Mouse (Mus musculus): ENCODE measurements around the gene Srgn.
"Not testable (repeated sequence)": the region's sequence is repeated elsewhere in the genome, so short reads cannot be mapped to it uniquely, and the experiment has no call there.

The Srgn gene

GRCm38 (mm10) chr10:62481108-62481852, 46.0 kb downstream of the Srgn start:
- no peak for DNase-seq

DNA sequence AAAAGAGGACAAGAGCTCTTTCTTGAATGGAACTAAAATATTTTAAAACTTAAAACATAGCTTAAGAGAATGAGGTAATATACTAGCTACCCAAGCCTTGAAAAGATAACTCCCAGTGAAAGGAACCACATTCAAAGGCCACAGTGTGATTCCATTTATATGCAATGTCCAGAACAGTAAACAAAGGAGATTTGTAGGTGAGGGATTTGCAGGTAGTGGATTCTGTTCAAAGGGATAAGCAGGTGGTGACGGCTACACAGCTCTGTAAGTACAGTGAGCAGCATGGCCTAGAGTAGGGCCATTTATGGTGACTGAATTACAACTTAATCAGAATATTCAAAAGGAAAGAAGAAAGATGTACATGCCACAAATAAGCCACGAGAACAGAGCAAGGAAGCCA, 50.3 kb downstream of the Srgn start:
- DNase-seq, result no peak

DNA sequence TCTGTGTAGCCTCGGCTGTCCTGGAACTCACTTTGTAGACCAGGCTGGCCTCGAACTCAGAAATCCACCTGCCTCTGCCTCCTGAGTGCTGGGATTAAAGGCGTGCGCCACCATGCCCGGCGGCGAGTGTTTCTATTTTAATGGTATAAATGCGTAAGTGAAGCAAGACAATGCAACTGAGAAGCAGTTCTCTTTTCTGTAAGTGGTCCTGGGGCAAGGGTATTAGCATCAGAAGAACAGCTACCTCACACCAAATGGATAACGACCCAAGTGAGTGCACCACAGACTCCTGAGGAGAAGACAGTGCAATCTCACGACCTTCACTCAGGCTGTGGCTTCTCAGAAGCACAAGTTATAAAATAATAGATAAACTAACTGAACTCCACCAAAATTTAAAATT, 52.3 kb downstream of the Srgn start:
- no peak for DNase-seq

DNA sequence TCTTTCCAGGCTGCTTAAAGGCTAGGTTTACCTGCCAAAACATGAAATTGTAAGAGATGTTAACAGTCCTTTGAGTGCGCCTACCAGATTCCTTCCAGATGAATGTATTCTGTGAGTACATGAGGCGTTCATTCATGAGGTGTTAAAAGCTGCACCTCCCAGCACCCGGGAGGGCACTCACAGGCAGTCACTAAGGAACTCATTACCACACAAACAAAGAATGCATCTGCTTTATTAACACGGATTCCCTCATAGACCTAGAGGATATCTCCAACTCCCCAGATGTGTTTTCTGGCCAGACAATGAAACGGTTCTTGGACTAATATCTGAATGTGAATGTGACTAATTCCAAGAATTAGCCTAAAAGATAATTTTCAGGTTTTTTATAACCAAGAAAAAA, 56.1 kb downstream of the Srgn start:
- no peak for DNase-seq

GRCm38 (mm10) chr10:62469736-62470135, 57.5 kb downstream of the Srgn start:
- DNase-seq, result no peak

GRCm38 (mm10) chr10:62461321-62461720, 65.9 kb downstream of the Srgn start:
- no peak for DNase-seq

DNA sequence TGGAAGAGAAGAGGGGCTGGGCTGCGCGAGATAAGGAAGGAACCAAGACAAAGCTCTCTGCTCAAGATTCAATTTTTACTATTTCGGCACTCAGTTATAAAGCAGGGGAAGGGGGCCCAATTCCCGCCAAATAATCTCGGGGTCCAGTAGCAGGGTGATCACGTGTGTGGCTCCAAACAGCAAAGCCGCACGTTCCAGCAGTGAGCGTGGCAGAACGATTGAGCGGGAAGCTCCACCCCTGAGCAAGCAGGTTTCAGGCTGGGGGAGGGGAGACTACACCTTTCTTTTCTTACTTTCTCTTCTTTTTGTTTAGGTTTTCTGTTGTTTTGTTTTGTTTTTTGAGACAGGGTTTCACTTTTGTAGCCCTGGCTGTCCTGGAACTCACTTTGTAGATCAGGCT, 75.2 kb downstream of the Srgn start:
- DNase-seq, result not testable (repeated sequence)

GRCm38 (mm10) chr10:62450280-62450640, 77.0 kb downstream of the Srgn start:
- DNase-seq, result no peak

DNA sequence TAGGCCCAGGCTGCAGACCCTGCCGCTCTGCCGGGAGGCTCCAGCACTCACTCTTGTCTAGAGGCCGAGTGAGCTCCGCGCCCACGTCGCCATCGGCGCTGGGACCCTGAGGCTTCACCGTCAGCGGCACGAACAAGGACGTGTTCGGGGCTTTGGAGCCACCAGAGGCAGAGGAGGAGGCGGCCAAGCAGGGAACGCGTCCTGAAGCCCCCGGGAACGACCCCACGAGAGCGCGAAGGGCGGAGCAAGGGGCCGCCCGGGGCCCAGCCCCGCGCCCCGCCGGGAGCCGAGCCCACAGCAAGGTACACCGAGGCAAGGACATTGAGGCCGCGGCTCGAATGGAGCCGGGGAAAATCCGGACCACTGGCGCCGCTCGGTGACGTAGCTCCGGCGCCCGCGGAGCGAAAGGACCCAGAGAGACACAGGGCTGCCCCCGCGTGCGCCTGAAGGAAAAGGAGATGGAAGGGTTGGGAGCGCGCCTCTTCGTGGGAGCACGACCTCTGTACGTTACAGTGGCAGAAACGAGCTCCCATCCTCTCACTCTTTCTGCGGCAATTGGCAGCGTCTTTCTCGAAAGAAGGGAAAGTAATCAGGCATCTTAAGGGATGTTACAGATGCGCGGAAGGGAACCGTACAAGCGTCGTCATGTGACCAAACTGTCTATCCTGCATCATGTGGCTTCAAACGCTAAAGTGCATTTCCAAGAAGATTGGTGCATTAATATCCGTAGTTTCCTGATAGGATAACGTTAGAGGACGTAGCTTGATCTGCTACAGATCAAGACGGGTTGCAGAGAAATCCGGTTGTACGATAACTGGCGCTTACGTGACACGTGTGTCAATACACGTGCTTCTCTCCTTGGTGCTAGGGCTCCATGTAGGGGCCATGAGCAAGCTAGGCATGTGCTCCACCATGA, 77.6 kb downstream of the Srgn start, which contains the start of the genes 4930507D05Rik and Supv3l1:
Gene 4930507D05Rik, plus strand, starts transcription at position 126 of the 916 bp plus-strand sequence.
Gene Supv3l1, minus strand, starts transcription at position 375 of the 916 bp plus-strand sequence.
- peak; percentile 88 for DNase-seq

Measured in cerebellum, adult 11-12 months (tissue).